Mouse (Mus musculus) cerebellum, postnatal 4 days (tissue): Measurements from ENCODE around the gene Rab9.

ENCODE experiments used
- DNase-seq, 2 experiments: peaks; one replicate each; pipeline ENCODE4 v3.0.0; 2022; ENCODE audit warnings: low spot score in 2 of 2, mixed read lengths in 1 of 2

Rab9 gene

GRCm38 (mm10) chrX:166453532-166453931 is 26.1 kb downstream of the Rab9 start:
- DNase-seq = no peak

GRCm38 (mm10) chrX:166444552-166444951 is 35.1 kb downstream of the Rab9 start:
- DNase-seq = no peak

GRCm38 (mm10) chrX:166440616-166441063 is 39.0 kb downstream of the Rab9 start, which contains the start of gene Ofd1:
Gene Ofd1 (minus strand): TSS chrX:166440704.
- peak; percentile 62 to 87 for DNase-seq

GRCm38 (mm10) chrX:166440036-166440615 is 39.5 kb downstream of the Rab9 start, which contains the start of gene Trappc2:
Gene Trappc2 (plus strand): TSS chrX:166440574.
- no peak for DNase-seq

GRCm38 (mm10) chrX:166434812-166435211 is 44.9 kb downstream of the Rab9 start:
- DNase-seq = no peak

- DNase-seq = peak in 1 of 2 experiments; percentile 9
Measured at GRCm38 (mm10) chrX:166416196-166416595, 63.5 kb downstream of the Rab9 start.

GRCm38 (mm10) chrX:166407865-166408264 is 71.8 kb downstream of the Rab9 start:
- no peak for DNase-seq
